Comparison of ENCODE assay signal across 21 mouse cellular contexts in the genomic region with DNA sequence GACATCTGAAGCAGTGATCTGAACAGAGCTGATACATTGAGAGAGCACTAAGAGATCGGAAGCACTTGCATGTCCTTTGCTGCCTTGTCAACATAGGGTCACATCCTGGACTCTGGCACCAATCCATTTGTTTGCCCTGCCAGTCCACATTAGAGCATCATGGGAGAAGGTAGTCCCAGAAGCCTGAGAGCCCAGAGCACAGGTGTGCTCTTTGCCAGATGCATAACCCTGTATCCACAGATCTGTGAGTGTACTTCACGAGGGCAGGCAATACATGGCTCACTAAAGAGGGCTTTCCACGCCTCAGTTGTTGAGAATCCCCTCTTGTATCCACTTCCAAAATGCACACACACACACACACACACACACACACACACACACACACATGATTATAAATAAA.
DNase-seq lines count a peak whose midpoint lies in the region; ATAC-seq and TF ChIP-seq lines count a peak whose summit lies in the region.
"Had no signal": no experiment of that assay in that cellular context is flagged by ENCODE, and none has a peak within 500 bp of the region (broad histone marks: within the 10 kb centered on the region; RNA-seq: fewer than 3 reads in every experiment).

No protein-coding gene starts in this region.

- no peak overlapping the region for H3K4me3 ChIP-seq in hindbrain, embryonic 15.5 days
- H3K4me3 ChIP-seq in hindbrain, postnatal 0 days (ENCODE audit: low read length): no peak overlapping the region
- no peak overlapping the region for H3K4me3 ChIP-seq in liver, adult 2 months (ENCODE audit: insufficient read depth, low read depth, low read length)
- H3K4me3 ChIP-seq in forebrain, embryonic 12.5 days (replicated peaks): no peak overlapping the region
- H3K4me3 ChIP-seq: embryonic facial prominence, embryonic 10.5 days; heart, embryonic 10.5 days; layer of hippocampus, adult 2 months; left cerebral cortex, adult 2 months; limb, embryonic 10.5 days had no signal

- H3K4me1 ChIP-seq in hindbrain, embryonic 15.5 days (replicated peaks): peaks cover 6% of the 10 kb centered on the region; the same call in 1 of the 2 replicates
- H3K4me1 ChIP-seq in hindbrain, postnatal 0 days (ENCODE audit: insufficient read depth, low read length): peaks cover 4% of the 10 kb centered on the region; the same call in 1 of the 2 replicates
- H3K4me1 ChIP-seq in liver, adult 2 months (ENCODE audit: control insufficient read depth, insufficient read depth, low read length): no peaks in the 10 kb centered on the region
- H3K4me1 ChIP-seq in forebrain, embryonic 12.5 days: peaks cover 21% of the 10 kb centered on the region
- H3K4me1 ChIP-seq: embryonic facial prominence, embryonic 10.5 days; heart, embryonic 10.5 days had no signal

- TF ChIP-seq POLR2A in liver, adult 2 months (IDR thresholded peaks at IDR 0.05; ENCODE audit: extremely low read depth, insufficient read depth, low read length): no peak

- H3K4me2 ChIP-seq in hindbrain, embryonic 15.5 days: no peak overlapping the region
- H3K4me2 ChIP-seq in hindbrain, postnatal 0 days (ENCODE audit: low read depth, low read length): no peak overlapping the region
- no peak overlapping the region for H3K4me2 ChIP-seq in forebrain, embryonic 12.5 days

- DNase-seq in hindbrain, postnatal 0 days (ENCODE audit: low spot score): no peak
- DNase-seq in liver, adult 2 months (ENCODE audit: extremely low read depth, low read depth, low spot score): peak; percentile 93
- no peak for DNase-seq in liver
- DNase-seq in kidney, postnatal 36 days: peak; percentile 54 to 57
- DNase-seq in right cerebral cortex, postnatal 36 days (ENCODE audit: low spot score in 2 of 2): no peak
- no peak for DNase-seq in ovary, postnatal 36 days (ENCODE audit: low spot score)
- DNase-seq: adrenal gland, postnatal 25 days; B cell, adult 2 months; cerebellum, adult 2 months; gastrocnemius, postnatal 25 days; heart, postnatal 10 days; lung, adult 18-20 months; right cerebral cortex, postnatal 4 days; thymus, postnatal 25 days had no signal

- H3K9ac ChIP-seq in hindbrain, embryonic 15.5 days: no peak overlapping the region
- no peak overlapping the region for H3K9ac ChIP-seq in hindbrain, postnatal 0 days (replicated peaks; ENCODE audit: low read length)
- H3K9ac ChIP-seq in liver, adult 2 months (ENCODE audit: low read depth, low read length): no peak overlapping the region
- H3K9ac ChIP-seq in forebrain, embryonic 12.5 days: no peak overlapping the region

- H3K9me3 ChIP-seq in hindbrain, embryonic 15.5 days: no peaks in the 10 kb centered on the region
- no peaks in the 10 kb centered on the region for H3K9me3 ChIP-seq in hindbrain, postnatal 0 days (ENCODE audit: low read length)
- H3K9me3 ChIP-seq in forebrain, embryonic 12.5 days: no peaks in the 10 kb centered on the region
- H3K9me3 ChIP-seq: embryonic facial prominence, embryonic 10.5 days; heart, embryonic 10.5 days; limb, embryonic 10.5 days had no signal

- no peaks in the 10 kb centered on the region for H3K36me3 ChIP-seq in hindbrain, embryonic 15.5 days
- no peaks in the 10 kb centered on the region for H3K36me3 ChIP-seq in hindbrain, postnatal 0 days (ENCODE audit: insufficient read depth, low read length)
- H3K36me3 ChIP-seq in liver, adult 2 months (ENCODE audit: control insufficient read depth, insufficient read depth, low read length): no peaks in the 10 kb centered on the region
- no peaks in the 10 kb centered on the region for H3K36me3 ChIP-seq in forebrain, embryonic 12.5 days (replicated peaks)
- H3K36me3 ChIP-seq: embryonic facial prominence, embryonic 10.5 days; heart, embryonic 10.5 days; limb, embryonic 10.5 days had no signal

- no peaks in the 10 kb centered on the region for H3K27me3 ChIP-seq in hindbrain, embryonic 15.5 days
- H3K27me3 ChIP-seq in hindbrain, postnatal 0 days (ENCODE audit: insufficient read depth, low read length): no peaks in the 10 kb centered on the region
- H3K27me3 ChIP-seq in liver, adult 2 months (ENCODE audit: control insufficient read depth, insufficient read depth, low read length): no peaks in the 10 kb centered on the region
- H3K27me3 ChIP-seq in forebrain, embryonic 12.5 days: no peaks in the 10 kb centered on the region

- H3K79me2 ChIP-seq in liver, adult 2 months (ENCODE audit: control insufficient read depth, insufficient read depth, low read length): no peaks in the 10 kb centered on the region

- H3K27ac ChIP-seq in hindbrain, embryonic 15.5 days (replicated peaks): no peak overlapping the region
- no peak overlapping the region for H3K27ac ChIP-seq in hindbrain, postnatal 0 days
- no peak overlapping the region for H3K27ac ChIP-seq in liver, adult 2 months (replicated peaks; ENCODE audit: insufficient read depth, low read depth, low read length)
- peak overlapping the region; percentile 80 for H3K27ac ChIP-seq in forebrain, embryonic 12.5 days
- H3K27ac ChIP-seq: embryonic facial prominence, embryonic 10.5 days; heart, embryonic 10.5 days; layer of hippocampus, adult 2 months; left cerebral cortex, adult 2 months; limb, embryonic 10.5 days had no signal

- WGBS in hindbrain, embryonic 15.5 days: 78% methylated on average over 3 of the region's 3 CpGs
- 72% methylated on average over 3 of the region's 3 CpGs for WGBS in hindbrain, postnatal 0 days
- 29% methylated on average over 3 of the region's 3 CpGs for WGBS in liver, adult 2 months
- 60% methylated on average over 3 of the region's 3 CpGs for WGBS in forebrain, embryonic 12.5 days

- 0 out of 2 replicates have a peak, but pooled peaks have one; percentile 19 for ATAC-seq in hindbrain, embryonic 15.5 days (ENCODE audit: low FRiP score, low read depth)
- no peak for ATAC-seq in hindbrain, postnatal 0 days
- peak; percentile 30 for ATAC-seq in forebrain, embryonic 12.5 days (ENCODE audit: low FRiP score)

- no peak for TF ChIP-seq CTCF in hindbrain, postnatal 0 days (IDR thresholded peaks at IDR 0.05; ENCODE audit: low read depth)
- no peak for TF ChIP-seq CTCF in liver, adult 2 months (IDR thresholded peaks at IDR 0.05; ENCODE audit: low read depth, low read length)

Comparison
In these comparisons a context has a peak if more than half of its experiments do, and no peak if none do; other contexts are left out.
1. DNase-seq: peak in liver, adult 2 months (single experiment) and kidney, postnatal 36 days (2 of 2); none in hindbrain, postnatal 0 days (single experiment), liver (single experiment), right cerebral cortex, postnatal 36 days (0 of 2) and ovary, postnatal 36 days (single experiment).